Mouse (Mus musculus) bone marrow, adult 2 months (tissue): Measurements from ENCODE around the gene G3bp1.

Source experiments
- CTCF ChIP-seq: fragments of 200-500 bp; IDR thresholded peaks from 2 replicates; pipeline ENCODE4 v1.5.1; 2011; ENCODE audit warnings: low read length, control low read depth; ENCODE audit not compliant: control insufficient read depth, insufficient read depth
- POLR2A ChIP-seq: fragments of 200-500 bp; IDR thresholded peaks from 2 replicates; pipeline ENCODE4 v1.6.1; 2011; ENCODE audit warnings: low read depth, mild to moderate bottlenecking, control low read depth, low read length, borderline replicate concordance; ENCODE audit not compliant: control insufficient read depth

GRCm38 (mm10) chr11:55423756-55424155 lies 45.7 kb upstream of the G3bp1 start:
- TF ChIP-seq CTCF = no peak
- TF ChIP-seq POLR2A = no peak
